Mouse (Mus musculus): ENCODE data around the gene Fam49a. TPM values are rescaled to one million over a fixed set of nuclear protein-coding genes. Genes with fewer than 3 reads are reported as not detected.
A peak's percentile ranks its signal among the peaks of the same experiment; 100 is the strongest.

Gene Fam49a
- total and polyA plus RNA-seq, 3 experiments = 0.11 to 0.45 TPM; not detected in 1

DNA sequence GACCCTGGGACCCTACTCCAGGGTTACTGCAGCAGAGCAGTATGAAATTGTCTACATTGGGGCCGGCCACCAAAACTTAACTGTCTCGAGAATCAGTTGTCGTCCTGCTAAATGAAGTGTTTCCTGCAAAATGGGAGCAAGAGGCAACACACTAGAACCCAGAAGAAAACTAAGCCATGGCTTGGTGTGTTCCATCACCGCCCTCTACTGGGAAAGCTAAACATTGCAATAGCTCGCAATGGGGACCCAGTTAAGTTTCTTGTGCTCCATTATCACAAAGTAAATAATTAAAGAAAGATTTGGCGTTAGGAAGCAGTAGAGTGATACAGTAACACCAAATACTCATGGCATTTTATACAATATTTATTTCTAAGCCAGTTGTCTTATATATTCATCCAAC lies 134.3 kb downstream of the Fam49a start:
- DNase-seq (ENCODE audit: low spot score) = no peak
- H3K27me3 ChIP-seq (ENCODE audit: insufficient read depth, low read length) = no peaks in the 10 kb centered on the region
- no peak for ATAC-seq (ENCODE audit: extremely low read depth, insufficient number of reproducible peaks, low FRiP score, poor library complexity, severe bottlenecking)
- H3K9me3 ChIP-seq (replicated peaks) = peaks cover 8% of the 10 kb centered on the region
- no peaks in the 10 kb centered on the region for H3K36me3 ChIP-seq (replicated peaks)
- no peak for TF ChIP-seq GATA2 (IDR thresholded peaks at IDR 0.05; ENCODE audit: borderline replicate concordance, low read depth, low read length)
- TF ChIP-seq GATA1 (IDR thresholded peaks at IDR 0.05; ENCODE audit: borderline replicate concordance, low read length) = no peak
- TF ChIP-seq TAL1 (conservative IDR thresholded peaks at IDR 0.05; ENCODE audit: low read depth, low read length) = no peak
- no peak for TF ChIP-seq POLR2AphosphoS5 (IDR thresholded peaks at IDR 0.05; ENCODE audit: insufficient replicate concordance, low read depth, low read length)
- no peak for TF ChIP-seq CTCF (IDR thresholded peaks at IDR 0.05; ENCODE audit: low read depth, low read length)
- no peaks in the 10 kb centered on the region for H3K4me1 ChIP-seq (ENCODE audit: insufficient read depth, low read depth, low read length)
- H3K4me3 ChIP-seq (ENCODE audit: low read depth, low read length) = no peak overlapping the region

GRCm38 (mm10) chr12:12401051-12401465 lies 139.1 kb downstream of the Fam49a start:
- Histone ChIP-seq H3K4me3 (ENCODE audit: low read depth, low read length) (no peak overlapping the region), H3K36me3 (replicated peaks) (no peaks in the 10 kb centered on the region), H3K9me3 (replicated peaks) (peaks cover 16% of the 10 kb centered on the region), H3K27me3 (ENCODE audit: insufficient read depth, low read length) (no peaks in the 10 kb centered on the region), H3K4me1 (ENCODE audit: insufficient read depth, low read depth, low read length) (no peaks in the 10 kb centered on the region)
- no peak for TF ChIP-seq CTCF (IDR thresholded peaks at IDR 0.05; ENCODE audit: low read depth, low read length)
- no peak for TF ChIP-seq GATA1 (IDR thresholded peaks at IDR 0.05; ENCODE audit: borderline replicate concordance, low read length)
- no peak for TF ChIP-seq POLR2AphosphoS5 (IDR thresholded peaks at IDR 0.05; ENCODE audit: insufficient replicate concordance, low read depth, low read length)
- no peak for TF ChIP-seq TAL1 (conservative IDR thresholded peaks at IDR 0.05; ENCODE audit: low read depth, low read length)
- no peak for TF ChIP-seq GATA2 (IDR thresholded peaks at IDR 0.05; ENCODE audit: borderline replicate concordance, low read depth, low read length)
- ATAC-seq (ENCODE audit: extremely low read depth, insufficient number of reproducible peaks, low FRiP score, poor library complexity, severe bottlenecking) (no peak), DNase-seq (ENCODE audit: low spot score) (no peak)

- H3K36me3 ChIP-seq (replicated peaks) = no peaks in the 10 kb centered on the region
- H3K9me3 ChIP-seq (replicated peaks) = peaks cover 16% of the 10 kb centered on the region
- no peak for TF ChIP-seq GATA2 (IDR thresholded peaks at IDR 0.05; ENCODE audit: borderline replicate concordance, low read depth, low read length)
- no peak for TF ChIP-seq TAL1 (conservative IDR thresholded peaks at IDR 0.05; ENCODE audit: low read depth, low read length)
- TF ChIP-seq POLR2AphosphoS5 (IDR thresholded peaks at IDR 0.05; ENCODE audit: insufficient replicate concordance, low read depth, low read length) = no peak
- TF ChIP-seq GATA1 (IDR thresholded peaks at IDR 0.05; ENCODE audit: borderline replicate concordance, low read length) = no peak
- no peak for DNase-seq (ENCODE audit: low spot score)
- H3K27me3 ChIP-seq (ENCODE audit: insufficient read depth, low read length) = no peaks in the 10 kb centered on the region
- no peak overlapping the region for H3K4me3 ChIP-seq (ENCODE audit: low read depth, low read length)
- no peaks in the 10 kb centered on the region for H3K4me1 ChIP-seq (ENCODE audit: insufficient read depth, low read depth, low read length)
- no peak for ATAC-seq (ENCODE audit: extremely low read depth, insufficient number of reproducible peaks, low FRiP score, poor library complexity, severe bottlenecking)
Measured at GRCm38 (mm10) chr12:12401504-12401903, 139.6 kb downstream of the Fam49a start.

- H3K4me1 ChIP-seq (ENCODE audit: insufficient read depth, low read depth, low read length) = no peaks in the 10 kb centered on the region
- peaks cover 12% of the 10 kb centered on the region for H3K9me3 ChIP-seq (replicated peaks)
- ATAC-seq (ENCODE audit: extremely low read depth, insufficient number of reproducible peaks, low FRiP score, poor library complexity, severe bottlenecking) = no peak
- no peaks in the 10 kb centered on the region for H3K27me3 ChIP-seq (ENCODE audit: insufficient read depth, low read length)
- no peaks in the 10 kb centered on the region for H3K36me3 ChIP-seq (replicated peaks)
- no peak overlapping the region for H3K4me3 ChIP-seq (ENCODE audit: low read depth, low read length)
- DNase-seq (ENCODE audit: low spot score) = no peak
- TF ChIP-seq GATA2 (IDR thresholded peaks at IDR 0.05; ENCODE audit: borderline replicate concordance, low read depth, low read length) = no peak
- no peak for TF ChIP-seq GATA1 (IDR thresholded peaks at IDR 0.05; ENCODE audit: borderline replicate concordance, low read length)
- no peak for TF ChIP-seq POLR2AphosphoS5 (IDR thresholded peaks at IDR 0.05; ENCODE audit: insufficient replicate concordance, low read depth, low read length)
- no peak for TF ChIP-seq TAL1 (conservative IDR thresholded peaks at IDR 0.05; ENCODE audit: low read depth, low read length)
- TF ChIP-seq CTCF (IDR thresholded peaks at IDR 0.05; ENCODE audit: low read depth, low read length) = no peak
Measured at GRCm38 (mm10) chr12:12405491-12406110, 143.7 kb downstream of the Fam49a start.

DNA sequence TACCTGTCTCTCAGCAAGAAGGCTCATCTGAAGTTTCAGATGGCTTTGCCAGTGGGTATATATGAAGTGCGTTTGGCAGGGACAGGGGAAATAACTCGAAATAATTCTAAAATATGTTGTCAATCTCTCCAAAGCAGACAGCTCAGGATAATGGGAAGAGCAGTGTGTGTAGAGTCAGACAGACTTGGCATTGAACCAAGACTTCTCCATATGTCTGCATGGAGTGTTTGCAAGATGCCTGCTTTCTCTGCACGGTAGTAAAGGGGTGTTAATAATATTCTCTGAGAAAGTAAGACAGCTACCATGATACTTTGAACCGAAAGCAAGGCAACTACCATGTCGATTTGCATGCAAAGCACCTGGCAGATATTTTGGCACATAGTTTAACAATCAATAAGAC lies 147.1 kb downstream of the Fam49a start:
- no peak for DNase-seq (ENCODE audit: low spot score)
- no peaks in the 10 kb centered on the region for H3K4me1 ChIP-seq (ENCODE audit: insufficient read depth, low read depth, low read length)
- no peak for ATAC-seq (ENCODE audit: extremely low read depth, insufficient number of reproducible peaks, low FRiP score, poor library complexity, severe bottlenecking)
- no peaks in the 10 kb centered on the region for H3K36me3 ChIP-seq (replicated peaks)
- H3K4me3 ChIP-seq (ENCODE audit: low read depth, low read length) = no peak overlapping the region
- TF ChIP-seq CTCF (IDR thresholded peaks at IDR 0.05; ENCODE audit: low read depth, low read length) (no peak), GATA2 (IDR thresholded peaks at IDR 0.05; ENCODE audit: borderline replicate concordance, low read depth, low read length) (no peak), POLR2AphosphoS5 (IDR thresholded peaks at IDR 0.05; ENCODE audit: insufficient replicate concordance, low read depth, low read length) (no peak), GATA1 (IDR thresholded peaks at IDR 0.05; ENCODE audit: borderline replicate concordance, low read length) (no peak), TAL1 (conservative IDR thresholded peaks at IDR 0.05; ENCODE audit: low read depth, low read length) (no peak)
- H3K9me3 ChIP-seq (replicated peaks) = peaks cover 6% of the 10 kb centered on the region
- no peaks in the 10 kb centered on the region for H3K27me3 ChIP-seq (ENCODE audit: insufficient read depth, low read length)

- ATAC-seq (ENCODE audit: extremely low read depth, insufficient number of reproducible peaks, low FRiP score, poor library complexity, severe bottlenecking) (peak; percentile 34; the same call in 1 of the 2 replicates), DNase-seq (ENCODE audit: low spot score) (no peak)
- Histone ChIP-seq H3K9me3 (replicated peaks) (peaks cover 7% of the 10 kb centered on the region; the same call in 1 of the 2 replicates), H3K27me3 (ENCODE audit: insufficient read depth, low read length) (no peaks in the 10 kb centered on the region), H3K36me3 (replicated peaks) (no peaks in the 10 kb centered on the region), H3K4me1 (ENCODE audit: insufficient read depth, low read depth, low read length) (no peaks in the 10 kb centered on the region), H3K4me3 (ENCODE audit: low read depth, low read length) (no peak overlapping the region)
- peak; percentile 89 for TF ChIP-seq CTCF (IDR thresholded peaks at IDR 0.05; ENCODE audit: low read depth, low read length)
- TF ChIP-seq POLR2AphosphoS5 (IDR thresholded peaks at IDR 0.05; ENCODE audit: insufficient replicate concordance, low read depth, low read length) = no peak
Measured at GRCm38 (mm10) chr12:12412674-12413073, 150.7 kb downstream of the Fam49a start.

Data from G1E (cell line).